Mouse (Mus musculus) ES-E14 (cell line): ENCODE measurements at regions not wholly inside any gene's neighbourhood (a gene's known extent, or its start where the extent isn't known, plus 50 kb on each side); places are given as distances from the start of the nearest gene placed in this dataset.
"Not testable (repeated sequence)": the region's sequence is repeated elsewhere in the genome, so short reads cannot be mapped to it uniquely, and the experiment has no call there.

ENCODE experiments used
- DNase-seq: peaks from one replicate; pipeline ENCODE4 v3.0.0-alpha.2; 2013; ENCODE audit warnings: low read depth, low spot score
- H3K27ac ChIP-seq: 2 replicates; pipeline ENCODE4 v1.5.1; 2012; ENCODE audit warnings: low read depth, mild to moderate bottlenecking, low read length, moderate library complexity, mixed read lengths; ENCODE audit not compliant: poor library complexity, insufficient read depth, severe bottlenecking
- H3K36me3 ChIP-seq: 2 replicates; pipeline ENCODE4 v1.6.1; 2012; ENCODE audit warnings: mild to moderate bottlenecking, low read length, moderate library complexity, mixed read lengths; ENCODE audit not compliant: control insufficient read depth, poor library complexity, insufficient read depth, severe bottlenecking
- H3K4me1 ChIP-seq, 2 experiments: fragments of 150-350 bp in 1 of 2; sonication (generic) in 1 of 2; 2 replicates each; pipeline ENCODE4 v1.6.1; 2012; ENCODE audit warnings: low read length in 2 of 2, mild to moderate bottlenecking in 1 of 2, mixed read lengths in 1 of 2; ENCODE audit not compliant: control insufficient read depth in 2 of 2, insufficient read depth in 2 of 2, poor library complexity in 1 of 2
- H3K4me3 ChIP-seq, 2 experiments: fragments of 150-350 bp in 1 of 2; sonication (generic) in 1 of 2; 2 replicates each; pipeline ENCODE4 v1.5.1; 2012; ENCODE audit warnings: low read length in 2 of 2, low read depth in 1 of 2, mild to moderate bottlenecking in 1 of 2, mixed read lengths in 1 of 2; ENCODE audit not compliant: insufficient read depth in 1 of 2, poor library complexity in 1 of 2, severe bottlenecking in 1 of 2
- H3K9ac ChIP-seq: 2 replicates; pipeline ENCODE4 v1.6.1; 2012; ENCODE audit warnings: low read depth, mild to moderate bottlenecking, low read length, mixed read lengths; ENCODE audit not compliant: poor library complexity, insufficient read depth, severe bottlenecking
- H3K9me3 ChIP-seq: fragments of 150-350 bp; sonication (generic); 2 replicates; pipeline ENCODE4 v1.6.1; 2012; ENCODE audit warnings: low read depth, mild to moderate bottlenecking, low read length; ENCODE audit not compliant: control insufficient read depth, insufficient read depth
- CHD2 ChIP-seq: IDR thresholded peaks from 2 replicates; pipeline ENCODE4 v1.6.1; 2014; ENCODE audit warnings: mild to moderate bottlenecking, low read depth, low read length, inconsistent platforms
- HCFC1 ChIP-seq: IDR thresholded peaks from 2 replicates; pipeline ENCODE4 v1.6.1; 2012; ENCODE audit warnings: low read length, inconsistent platforms, borderline replicate concordance; ENCODE audit not compliant: insufficient read depth
- MAFK ChIP-seq: IDR thresholded peaks from 2 replicates; pipeline ENCODE4 v1.6.1; 2014; ENCODE audit warnings: mild to moderate bottlenecking, low read depth, low read length, inconsistent platforms; ENCODE audit not compliant: insufficient read depth
- ZC3H11A ChIP-seq: IDR thresholded peaks from 2 replicates; pipeline ENCODE4 v1.6.1; 2012; ENCODE audit warnings: low read depth, mild to moderate bottlenecking, inconsistent platforms, low read length, borderline replicate concordance
- ZNF384 ChIP-seq: IDR thresholded peaks from 2 replicates; pipeline ENCODE4 v1.6.1; 2012; ENCODE audit warnings: low read depth, low read length, inconsistent platforms
- in situ Hi-C, 2 experiments: fragments of 600-800 bp; cut with MboI; formaldehyde crosslinking; loops; one replicate each; pipeline ENCODE4 v1.15.1; 2025; ENCODE audit warnings: low sequenced_read_pairs in 2 of 2, inconsistent platforms in 1 of 2; ENCODE audit not compliant: unreplicated experiment in 2 of 2

DNA sequence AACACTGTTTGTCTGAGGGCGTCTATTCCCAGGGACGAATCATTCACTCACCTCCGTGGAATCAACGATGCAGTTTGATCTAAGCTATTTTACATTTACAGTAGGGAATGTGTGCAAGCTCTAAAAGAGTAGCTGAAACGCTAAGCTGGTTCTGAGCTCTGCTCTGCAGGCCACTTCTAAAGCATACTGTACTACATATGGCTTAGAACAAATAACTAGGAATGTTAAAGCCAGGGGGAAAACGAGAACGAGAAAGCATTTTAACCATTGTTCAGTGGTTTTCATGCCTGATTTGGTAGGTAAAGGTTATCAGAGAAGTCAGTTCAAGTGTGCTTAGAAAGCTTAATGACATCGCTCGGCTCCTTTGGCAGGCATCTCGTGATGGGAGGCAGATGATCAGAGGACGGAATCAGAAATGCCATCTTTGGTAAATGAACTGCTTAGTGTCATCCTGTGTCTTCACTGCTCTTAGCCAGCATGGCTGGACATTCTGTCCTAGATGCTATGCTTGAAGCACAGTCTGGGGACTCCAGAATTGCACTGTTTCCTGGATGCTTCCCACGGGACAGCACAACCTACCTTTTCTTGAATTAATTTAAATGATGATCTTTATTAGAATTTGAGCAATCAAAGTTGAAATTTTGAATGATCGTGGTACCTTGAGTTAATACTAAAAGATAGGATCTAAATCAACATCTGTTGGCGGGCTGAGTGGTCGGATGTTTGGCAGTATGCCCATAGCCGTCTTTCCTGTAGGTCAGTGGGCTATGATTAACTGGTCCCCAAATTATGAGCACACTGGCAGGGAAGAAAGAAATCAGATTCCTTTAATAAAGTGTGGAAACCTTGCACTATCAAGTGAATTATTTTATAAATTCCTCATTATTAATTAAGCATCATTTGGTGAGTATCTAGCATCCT, 495.2 kb downstream of the Hace1 start:
- Histone ChIP-seq H3K27ac (no peak overlapping the region), H3K36me3 (no peaks in the 10 kb centered on the region), H3K9ac (no peak overlapping the region), H3K9me3 (no peaks in the 10 kb centered on the region), H3K4me3 (no peak overlapping the region), H3K4me1 (no peaks in the 10 kb centered on the region)
- DNase-seq, result no peak
- in situ Hi-C loops, result no loop called here
- TF ChIP-seq HCFC1 (no peak), ZNF384 (no peak), MAFK (no peak), ZC3H11A (no peak), CHD2 (no peak)

DNA sequence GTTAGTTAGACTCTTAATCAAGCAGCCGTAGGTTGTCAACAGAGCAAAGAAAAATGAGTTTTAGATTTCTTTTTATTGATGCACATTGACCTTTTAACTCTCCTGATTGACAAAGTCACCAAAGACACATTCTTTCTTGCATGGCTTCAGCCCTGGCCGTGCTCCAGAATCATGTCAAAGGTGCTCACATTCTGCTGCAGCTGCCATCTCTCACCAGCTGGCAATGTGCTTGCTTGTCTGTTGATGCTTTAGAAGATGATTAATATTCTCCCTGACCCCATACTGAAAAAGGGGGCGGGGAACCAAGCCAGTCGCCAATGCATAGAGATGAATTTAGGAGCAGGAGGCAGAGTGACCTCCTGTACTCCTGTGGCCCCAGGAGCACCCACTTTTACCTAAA, 510.1 kb downstream of the Hace1 start:
- no peak for DNase-seq
- in situ Hi-C loops, result no loop called here
- TF ChIP-seq ZC3H11A (no peak), CHD2 (no peak), ZNF384 (no peak), HCFC1 (no peak), MAFK (no peak)

DNA sequence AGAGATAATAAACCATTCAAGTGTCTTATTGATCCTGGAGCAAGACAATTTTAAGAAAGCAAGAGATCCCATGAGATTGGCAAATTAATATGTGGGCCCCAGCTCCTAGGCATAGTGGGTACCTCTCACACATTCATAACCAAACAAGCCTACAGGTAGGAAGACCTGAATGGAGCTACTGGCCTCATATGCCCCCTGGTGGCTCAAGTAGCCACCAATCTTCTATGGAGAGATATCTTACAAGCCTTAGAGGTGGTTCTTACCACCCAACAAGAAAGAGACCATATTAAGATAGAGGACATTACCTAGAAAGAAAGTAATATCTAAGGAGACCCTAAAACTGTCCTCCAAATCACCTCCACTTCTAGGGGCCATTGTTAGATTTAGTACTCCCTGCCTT, 523.2 kb downstream of the Hace1 start:
- no peak for DNase-seq
- Histone ChIP-seq H3K4me1 (no peaks in the 10 kb centered on the region; a peak in 1 of 4 replicates), H3K36me3 (no peaks in the 10 kb centered on the region), H3K4me3 (no peak overlapping the region), H3K9ac (no peak overlapping the region), H3K9me3 (no peaks in the 10 kb centered on the region), H3K27ac (no peak overlapping the region)
- TF ChIP-seq HCFC1, result no peak
- TF ChIP-seq MAFK, result no peak
- TF ChIP-seq ZNF384, result no peak
- no peak for TF ChIP-seq ZC3H11A
- TF ChIP-seq CHD2, result no peak
- in situ Hi-C loops, result no loop called here

More for the DNA sequence above, 510.1 kb downstream of the Hace1 start:
- no peak overlapping the region for H3K9ac ChIP-seq
- no peaks in the 10 kb centered on the region for H3K9me3 ChIP-seq
- H3K36me3 ChIP-seq, result no peaks in the 10 kb centered on the region
- no peak overlapping the region for H3K4me3 ChIP-seq
- H3K4me1 ChIP-seq, result no peaks in the 10 kb centered on the region
- no peak overlapping the region for H3K27ac ChIP-seq

DNA sequence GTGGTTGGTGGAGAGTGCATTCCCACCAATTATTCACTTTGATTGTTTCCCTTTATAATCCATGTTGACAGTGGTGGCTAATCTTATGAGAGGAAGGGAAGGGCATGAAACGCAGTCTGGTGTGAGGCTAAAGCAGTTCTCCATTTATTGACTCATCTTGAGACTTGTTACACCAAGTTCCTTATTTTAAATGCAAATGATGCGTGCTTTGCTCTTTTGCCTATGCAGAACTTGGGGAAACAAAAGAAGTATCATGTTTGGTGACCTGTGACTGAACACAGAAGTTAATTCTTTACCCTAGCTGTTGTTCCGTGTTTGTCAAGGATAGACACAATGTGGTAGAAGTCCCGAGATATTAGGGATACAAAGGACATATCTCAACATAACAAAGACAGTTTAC, 531.2 kb downstream of the Hace1 start:
- Histone ChIP-seq H3K4me1 (no peaks in the 10 kb centered on the region), H3K27ac (no peak overlapping the region), H3K9me3 (no peaks in the 10 kb centered on the region), H3K4me3 (no peak overlapping the region), H3K9ac (no peak overlapping the region), H3K36me3 (no peaks in the 10 kb centered on the region)
- DNase-seq, result no peak
- in situ Hi-C loops, result no loop called here
- TF ChIP-seq ZNF384, result no peak
- no peak for TF ChIP-seq MAFK
- TF ChIP-seq HCFC1, result no peak
- TF ChIP-seq ZC3H11A, result no peak

DNA sequence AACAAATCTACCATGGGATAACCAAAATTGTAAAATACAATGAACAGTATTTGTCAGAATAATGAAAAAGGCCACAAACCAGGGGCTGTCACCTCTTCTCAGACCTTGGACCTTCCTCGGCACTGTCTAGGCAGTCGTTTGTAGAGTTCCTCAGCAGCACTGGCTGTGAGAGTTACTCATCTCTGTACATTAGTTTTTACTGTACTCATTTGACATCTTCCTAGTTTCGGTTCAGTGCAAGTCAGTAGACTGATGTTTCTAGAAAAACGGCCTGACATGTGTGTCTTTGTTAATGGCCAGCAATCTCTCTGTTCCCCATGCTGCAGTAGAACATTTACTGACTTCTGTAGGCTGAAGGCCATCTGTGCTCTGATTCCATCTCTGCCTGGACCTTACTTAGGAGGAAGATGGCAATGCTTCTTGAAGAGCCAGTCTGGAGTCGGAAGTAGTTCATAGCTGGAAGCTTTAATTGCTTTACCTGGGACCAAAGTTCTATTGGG, 537.1 kb downstream of the Hace1 start:
- TF ChIP-seq ZNF384 (no peak), MAFK (no peak), HCFC1 (no peak), ZC3H11A (no peak), CHD2 (no peak)
- Histone ChIP-seq H3K36me3 (no peaks in the 10 kb centered on the region), H3K4me1 (no peaks in the 10 kb centered on the region), H3K27ac (no peak overlapping the region), H3K4me3 (no peak overlapping the region), H3K9ac (no peak overlapping the region), H3K9me3 (no peaks in the 10 kb centered on the region)
- in situ Hi-C loops, result no loop called here
- DNase-seq, result no peak

DNA sequence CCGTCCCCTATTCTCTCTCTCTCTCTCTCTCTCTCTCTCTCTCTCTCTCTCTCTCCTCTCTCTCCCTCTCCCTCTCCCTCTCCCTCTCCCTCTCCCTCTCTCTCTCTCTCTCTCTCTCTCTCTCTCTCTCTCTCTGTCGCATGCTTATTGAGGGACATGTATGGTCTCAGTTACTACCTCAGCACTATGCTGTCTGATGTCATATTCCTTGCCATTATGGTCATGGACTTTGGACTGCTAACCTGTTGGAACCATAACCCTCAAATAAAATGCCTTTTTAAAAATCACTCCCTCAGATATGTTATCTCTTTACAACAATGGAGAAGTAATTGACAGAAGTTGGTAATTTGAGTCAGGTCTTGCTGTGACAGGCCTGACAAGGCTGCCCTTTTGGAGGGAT, 544.8 kb downstream of the Hace1 start:
- H3K4me3 ChIP-seq, H3K9ac ChIP-seq, H3K9me3 ChIP-seq, H3K36me3 ChIP-seq, H3K4me1 ChIP-seq, H3K27ac ChIP-seq, DNase-seq, in situ Hi-C loops: not testable (repeated sequence)
